Mouse (Mus musculus) bone marrow macrophage, adult 2 months (primary cell): Measurements from ENCODE around the gene Tgfbr2.

Experiments
- CTCF ChIP-seq: IDR thresholded peaks from 2 replicates; pipeline ENCODE4 v1.5.1; 2012; ENCODE audit warnings: low read depth, mild to moderate bottlenecking, low read length, moderate library complexity
- POLR2A ChIP-seq: IDR thresholded peaks from 2 replicates; pipeline ENCODE4 v1.6.1; 2012; ENCODE audit warnings: mild to moderate bottlenecking, low read depth, low read length, borderline replicate concordance

GRCm38 (mm10) chr9:116119990-116120389 lies 55.2 kb downstream of the Tgfbr2 start:
- TF ChIP-seq CTCF (no peak), POLR2A (no peak)
